Mouse (Mus musculus): ENCODE results near the gene Kpna4. TPM values are rescaled to one million over a fixed set of nuclear protein-coding genes. Genes with fewer than 3 reads are reported as not detected.

Kpna4 gene
- total RNA-seq, 2 experiments from 2014 or later = 67.6 to 74.6 TPM

DNA sequence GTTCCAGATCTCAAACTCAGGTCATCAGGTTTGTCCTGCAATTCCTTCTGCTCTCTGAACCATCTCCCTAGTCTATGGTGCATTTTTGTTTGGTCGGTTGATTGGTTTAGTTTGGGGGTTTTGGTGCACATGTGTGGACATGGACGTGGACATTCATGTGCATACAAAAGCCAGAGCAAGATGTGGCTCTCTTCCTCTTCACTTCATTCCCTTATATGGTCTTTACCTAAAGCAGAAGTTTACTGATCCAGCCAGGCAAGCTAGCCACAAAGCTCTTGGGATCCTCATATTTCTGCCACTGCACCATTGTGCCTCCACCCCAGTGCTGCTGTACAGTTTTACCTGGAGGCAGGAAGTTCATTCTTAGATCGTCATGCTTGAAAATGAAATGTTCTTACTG is 109.7 kb downstream of the Kpna4 start:
- DNase-seq (ENCODE audit: low spot score in 2 of 2) = no peak

Other genes with a start within 250 kb of the Kpna4 start
- gene Ift80, start 122.5 kb downstream of the Kpna4 start, total RNA-seq (2021) = 10 to 100 TPM; 18.9 to 19.4 TPM
- 1 to 10 TPM; 8.4 to 9.3 TPM for gene Smc4, start 122.4 kb downstream of the Kpna4 start, total RNA-seq (2021)
- gene Trim59, start 82.4 kb downstream of the Kpna4 start, total RNA-seq (2021) = 1 to 10 TPM; 6.3 to 7.1 TPM
- not detected for gene Arl14, start 95.3 kb upstream of the Kpna4 start, total RNA-seq (2021)
- gene Ppm1l, start 189.7 kb upstream of the Kpna4 start, total RNA-seq (2021) = 10 to 100 TPM; 55.2 to 55.4 TPM

Measured in layer of hippocampus, postnatal 14 days (tissue).